Mouse (Mus musculus) hindbrain, embryonic 13.5 days (tissue): ENCODE data around the gene Bfsp2. TPM values are rescaled to one million over a fixed set of nuclear protein-coding genes. Genes with fewer than 3 reads are reported as not detected.

ENCODE experiments used
- ATAC-seq: fragments of 200-750 bp; cut with Nextera tagmentation; 2 replicates; pipeline ENCODE4 v1.8.0; 2017; ENCODE audit warnings: moderate TSS enrichment; ENCODE audit not compliant: low FRiP score
- H3K27ac ChIP-seq: fragments of 300-500 bp; sonication (generic); 2 replicates; pipeline ENCODE4 v1.5.1; 2015; ENCODE audit warnings: inconsistent platforms, mild to moderate bottlenecking, moderate library complexity
- H3K27me3 ChIP-seq: fragments of 300-500 bp; sonication (generic); 2 replicates; pipeline ENCODE4 v1.6.1; 2015; ENCODE audit warnings: mild to moderate bottlenecking, inconsistent platforms
- H3K36me3 ChIP-seq: fragments of 300-500 bp; sonication (generic); 2 replicates; pipeline ENCODE4 v1.6.1; 2015; ENCODE audit warnings: mild to moderate bottlenecking, inconsistent platforms
- H3K4me1 ChIP-seq: fragments of 300-500 bp; sonication (generic); replicated peaks from 2 replicates; pipeline ENCODE4 v1.6.1; 2015; ENCODE audit warnings: inconsistent platforms
- H3K4me2 ChIP-seq: fragments of 300-500 bp; sonication (generic); 2 replicates; pipeline ENCODE4 v1.6.1; 2015; ENCODE audit warnings: inconsistent platforms, mild to moderate bottlenecking, moderate library complexity
- H3K4me3 ChIP-seq: fragments of 300-500 bp; sonication (generic); 2 replicates; pipeline ENCODE4 v1.5.1; 2015; ENCODE audit warnings: mild to moderate bottlenecking, inconsistent platforms
- H3K9ac ChIP-seq: fragments of 300-500 bp; sonication (generic); 2 replicates; pipeline ENCODE4 v1.6.1; 2015; ENCODE audit warnings: mild to moderate bottlenecking, inconsistent platforms
- H3K9me3 ChIP-seq: fragments of 300-500 bp; sonication (generic); 2 replicates; pipeline ENCODE4 v1.6.1; 2016; ENCODE audit warnings: inconsistent platforms
- WGBS: fragments of 180-500 bp; shearing (Covaris S2); methylation state at CpG from one replicate; pipeline ENCODE4 v1.1.7; 2015; 5-methylcytosine and 5-hydroxymethylcytosine counted together
- polyA plus RNA-seq: library from polyadenylated mRNA; unstranded; fragments of >200 nt; fragmentation: Nextera tagmentation; extraction: Ambion mirVana; gene quantifications from 2 replicates; pipeline ENCODE4 v1.2.1, GENCODE M21; 2015

Gene Bfsp2
- polyA plus RNA-seq, 1 experiment from 2014 or later: 4.5 TPM

- H3K9me3 ChIP-seq: 0 out of 2 replicates have a peak, but pooled peaks cover 3% of the 10 kb centered on the region
- H3K4me2 ChIP-seq: no peak overlapping the region
- no peak overlapping the region for H3K27ac ChIP-seq
- H3K36me3 ChIP-seq: no peaks in the 10 kb centered on the region
- no peak overlapping the region for H3K4me3 ChIP-seq
- H3K4me1 ChIP-seq: no peaks in the 10 kb centered on the region
- no peaks in the 10 kb centered on the region for H3K27me3 ChIP-seq
- H3K9ac ChIP-seq: no peak overlapping the region
- ATAC-seq: no peak
- WGBS: 80% methylated on average over 6 of the region's 6 CpGs
Measured at GRCm38 (mm10) chr9:103391796-103392372, 88.3 kb downstream of the Bfsp2 start.

GRCm38 (mm10) chr9:103389261-103389660 is 91.0 kb downstream of the Bfsp2 start:
- WGBS: 95% methylated on average over 6 of the region's 6 CpGs

GRCm38 (mm10) chr9:103387011-103387653 is 93.1 kb downstream of the Bfsp2 start:
- H3K9me3 ChIP-seq: no peaks in the 10 kb centered on the region
- no peak overlapping the region for H3K4me3 ChIP-seq
- H3K27ac ChIP-seq: no peak overlapping the region
- H3K36me3 ChIP-seq: no peaks in the 10 kb centered on the region
- H3K9ac ChIP-seq: no peak overlapping the region
- 0 out of 2 replicates have a peak, but pooled peaks cover 4% of the 10 kb centered on the region for H3K4me1 ChIP-seq
- no peak overlapping the region for H3K4me2 ChIP-seq
- H3K27me3 ChIP-seq: no peaks in the 10 kb centered on the region
- 76% methylated on average over 10 of the region's 10 CpGs for WGBS
- no peak for ATAC-seq

More at GRCm38 (mm10) chr9:103389261-103389660, 91.0 kb downstream of the Bfsp2 start:
- H3K4me3 ChIP-seq: no peak overlapping the region
- no peaks in the 10 kb centered on the region for H3K27me3 ChIP-seq
- no peak overlapping the region for H3K9ac ChIP-seq
- H3K4me2 ChIP-seq: no peak overlapping the region
- no peak overlapping the region for H3K27ac ChIP-seq
- H3K36me3 ChIP-seq: no peaks in the 10 kb centered on the region
- ATAC-seq: no peak
- 0 out of 2 replicates have a peak, but pooled peaks cover 4% of the 10 kb centered on the region for H3K4me1 ChIP-seq
- no peaks in the 10 kb centered on the region for H3K9me3 ChIP-seq

- Histone ChIP-seq H3K9ac (no peak overlapping the region), H3K36me3 (no peaks in the 10 kb centered on the region), H3K4me3 (no peak overlapping the region), H3K4me2 (no peak overlapping the region), H3K27me3 (no peaks in the 10 kb centered on the region), H3K4me1 (0 out of 2 replicates have a peak, but pooled peaks cover 4% of the 10 kb centered on the region), H3K9me3 (no peaks in the 10 kb centered on the region), H3K27ac (no peak overlapping the region)
- ATAC-seq: no peak
- 44% methylated on average over 5 of the region's 5 CpGs for WGBS
Measured at GRCm38 (mm10) chr9:103386573-103386972, 93.6 kb downstream of the Bfsp2 start.

GRCm38 (mm10) chr9:103385600-103385999 is 94.6 kb downstream of the Bfsp2 start:
- 18% methylated on average over 1 of the region's 1 CpGs for WGBS
- ATAC-seq: no peak
- Histone ChIP-seq H3K9ac (no peak overlapping the region), H3K27me3 (no peaks in the 10 kb centered on the region), H3K27ac (no peak overlapping the region), H3K4me3 (no peak overlapping the region), H3K9me3 (no peaks in the 10 kb centered on the region), H3K36me3 (no peaks in the 10 kb centered on the region), H3K4me1 (0 out of 2 replicates have a peak, but pooled peaks cover 4% of the 10 kb centered on the region), H3K4me2 (no peak overlapping the region)

GRCm38 (mm10) chr9:103384141-103384796 is 96.0 kb downstream of the Bfsp2 start:
- H3K9ac ChIP-seq: no peak overlapping the region
- no peaks in the 10 kb centered on the region for H3K27me3 ChIP-seq
- H3K4me1 ChIP-seq: 0 out of 2 replicates have a peak, but pooled peaks cover 4% of the 10 kb centered on the region
- H3K4me3 ChIP-seq: no peak overlapping the region
- no peak for ATAC-seq
- H3K27ac ChIP-seq: no peak overlapping the region
- H3K36me3 ChIP-seq: no peaks in the 10 kb centered on the region
- no peak overlapping the region for H3K4me2 ChIP-seq
- no peaks in the 10 kb centered on the region for H3K9me3 ChIP-seq
- WGBS: 87% methylated on average over 4 of the region's 4 CpGs

GRCm38 (mm10) chr9:103383576-103383975 is 96.6 kb downstream of the Bfsp2 start:
- Histone ChIP-seq H3K4me3 (no peak overlapping the region), H3K9ac (no peak overlapping the region), H3K4me2 (no peak overlapping the region), H3K36me3 (no peaks in the 10 kb centered on the region), H3K27me3 (no peaks in the 10 kb centered on the region), H3K27ac (no peak overlapping the region), H3K9me3 (no peaks in the 10 kb centered on the region), H3K4me1 (0 out of 2 replicates have a peak, but pooled peaks cover 9% of the 10 kb centered on the region)
- 92% methylated on average over 1 of the region's 1 CpGs for WGBS
- ATAC-seq: no peak

GRCm38 (mm10) chr9:103382989-103383388 is 97.2 kb downstream of the Bfsp2 start:
- Histone ChIP-seq H3K9ac (no peak overlapping the region), H3K4me3 (no peak overlapping the region), H3K36me3 (no peaks in the 10 kb centered on the region), H3K27me3 (no peaks in the 10 kb centered on the region), H3K9me3 (no peaks in the 10 kb centered on the region), H3K4me1 (0 out of 2 replicates have a peak, but pooled peaks cover 9% of the 10 kb centered on the region), H3K27ac (no peak overlapping the region), H3K4me2 (no peak overlapping the region)
- WGBS: 79% methylated on average over 6 of the region's 6 CpGs
- ATAC-seq: no peak

GRCm38 (mm10) chr9:103380566-103380965 is 99.7 kb downstream of the Bfsp2 start:
- H3K9ac ChIP-seq: no peak overlapping the region
- WGBS: 85% methylated on average over 4 of the region's 4 CpGs

GRCm38 (mm10) chr9:103379199-103379598 is 101.0 kb downstream of the Bfsp2 start:
- 76% methylated on average over 9 of the region's 9 CpGs for WGBS
- 0 out of 2 replicates have a peak, but pooled peaks cover 6% of the 10 kb centered on the region for H3K4me1 ChIP-seq
- no peak for ATAC-seq
- H3K4me3 ChIP-seq: no peak overlapping the region
- no peaks in the 10 kb centered on the region for H3K9me3 ChIP-seq
- no peak overlapping the region for H3K4me2 ChIP-seq
- no peaks in the 10 kb centered on the region for H3K36me3 ChIP-seq
- no peak overlapping the region for H3K27ac ChIP-seq
- H3K9ac ChIP-seq: no peak overlapping the region
- H3K27me3 ChIP-seq: no peaks in the 10 kb centered on the region

More at GRCm38 (mm10) chr9:103380566-103380965, 99.7 kb downstream of the Bfsp2 start:
- ATAC-seq: no peak
- Histone ChIP-seq H3K27me3 (no peaks in the 10 kb centered on the region), H3K4me3 (no peak overlapping the region), H3K4me2 (no peak overlapping the region), H3K4me1 (0 out of 2 replicates have a peak, but pooled peaks cover 6% of the 10 kb centered on the region), H3K36me3 (no peaks in the 10 kb centered on the region), H3K27ac (no peak overlapping the region), H3K9me3 (no peaks in the 10 kb centered on the region)

- 53% methylated on average over 10 of the region's 10 CpGs for WGBS
Measured at GRCm38 (mm10) chr9:103378686-103379085, 101.5 kb downstream of the Bfsp2 start.

More at GRCm38 (mm10) chr9:103378686-103379085, 101.5 kb downstream of the Bfsp2 start:
- H3K4me3 ChIP-seq: no peak overlapping the region
- no peaks in the 10 kb centered on the region for H3K27me3 ChIP-seq
- 0 out of 2 replicates have a peak, but pooled peaks cover 6% of the 10 kb centered on the region for H3K4me1 ChIP-seq
- no peak for ATAC-seq
- no peak overlapping the region for H3K9ac ChIP-seq
- no peak overlapping the region for H3K4me2 ChIP-seq
- H3K27ac ChIP-seq: no peak overlapping the region
- no peaks in the 10 kb centered on the region for H3K9me3 ChIP-seq
- H3K36me3 ChIP-seq: no peaks in the 10 kb centered on the region
